Comparison of ENCODE assay signal across 27 mouse cellular contexts in the genomic region with DNA sequence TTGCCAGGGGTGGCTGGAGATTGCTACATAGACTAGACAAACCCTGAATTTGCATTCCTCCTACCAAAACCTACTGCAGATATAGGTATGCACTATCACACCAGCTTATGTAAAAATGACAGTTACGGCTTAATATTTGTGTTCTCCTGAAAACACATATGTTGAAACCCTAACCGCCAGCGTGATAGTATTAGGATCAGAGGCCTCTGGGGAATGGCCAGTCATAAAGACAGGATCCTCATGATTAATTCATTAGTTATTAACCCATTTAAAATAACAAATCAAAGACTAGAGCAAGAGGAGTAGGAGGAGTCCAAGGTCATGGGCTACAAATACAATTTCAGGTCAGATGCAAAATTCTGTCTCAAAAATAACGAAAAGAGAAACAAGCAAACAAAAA. TPM values are rescaled to one million over a fixed set of nuclear protein-coding genes. Genes with fewer than 3 reads are reported as not detected.
DNase-seq lines count a peak whose midpoint lies in the region; ATAC-seq and TF ChIP-seq lines count a peak whose summit lies in the region.
"Had no signal": no experiment of that assay in that cellular context is flagged by ENCODE, and none has a peak within 500 bp of the region (broad histone marks: within the 10 kb centered on the region; RNA-seq: fewer than 3 reads in every experiment).

No protein-coding gene starts in this region.

- H3K4me2 ChIP-seq in hindbrain, embryonic 12.5 days (replicated peaks), result no peak overlapping the region
- no peak overlapping the region for H3K4me2 ChIP-seq in hindbrain, embryonic 14.5 days (replicated peaks)
- no peak overlapping the region for H3K4me2 ChIP-seq in midbrain, embryonic 11.5 days
- no peak overlapping the region for H3K4me2 ChIP-seq in midbrain, embryonic 15.5 days
- no peak overlapping the region for H3K4me2 ChIP-seq in midbrain, embryonic 14.5 days (ENCODE audit: low read length)
- no peak overlapping the region for H3K4me2 ChIP-seq in midbrain, embryonic 16.5 days (ENCODE audit: low read length)
- H3K4me2 ChIP-seq: embryonic facial prominence, embryonic 12.5 days; embryonic facial prominence, embryonic 15.5 days; heart, embryonic 11.5 days had no signal

- H3K4me1 ChIP-seq in hindbrain, embryonic 12.5 days, result peaks cover 13% of the 10 kb centered on the region
- H3K4me1 ChIP-seq in hindbrain, embryonic 14.5 days (replicated peaks; ENCODE audit: control insufficient read depth, insufficient read depth, low read length), result peaks cover 18% of the 10 kb centered on the region; the same call in 1 of the 2 replicates
- no peaks in the 10 kb centered on the region for H3K4me1 ChIP-seq in midbrain, embryonic 11.5 days (ENCODE audit: control insufficient read depth, insufficient read depth, low read length)
- H3K4me1 ChIP-seq in midbrain, embryonic 15.5 days, result peaks cover 29% of the 10 kb centered on the region
- H3K4me1 ChIP-seq in midbrain, embryonic 14.5 days (ENCODE audit: control insufficient read depth, insufficient read depth, low read length), result peaks cover 32% of the 10 kb centered on the region
- H3K4me1 ChIP-seq in midbrain, embryonic 16.5 days (ENCODE audit: control insufficient read depth, insufficient read depth, low read length), result peaks cover 25% of the 10 kb centered on the region
- H3K4me1 ChIP-seq: embryonic facial prominence, embryonic 12.5 days; embryonic facial prominence, embryonic 15.5 days had no signal

- TF ChIP-seq CTCF in brain, embryonic 14.5 days (IDR thresholded peaks at IDR 0.05; ENCODE audit: borderline replicate concordance, extremely low read depth, insufficient read depth, insufficient read length), result no peak

- no peaks in the 10 kb centered on the region for H3K36me3 ChIP-seq in hindbrain, embryonic 12.5 days
- H3K36me3 ChIP-seq in hindbrain, embryonic 14.5 days (replicated peaks; ENCODE audit: control insufficient read depth, insufficient read depth), result no peaks in the 10 kb centered on the region
- H3K36me3 ChIP-seq in midbrain, embryonic 11.5 days (ENCODE audit: control insufficient read depth, insufficient read depth, low read length), result no peaks in the 10 kb centered on the region
- no peaks in the 10 kb centered on the region for H3K36me3 ChIP-seq in midbrain, embryonic 15.5 days (replicated peaks)
- no peaks in the 10 kb centered on the region for H3K36me3 ChIP-seq in midbrain, embryonic 14.5 days (ENCODE audit: control insufficient read depth, insufficient read depth, low read length)
- no peaks in the 10 kb centered on the region for H3K36me3 ChIP-seq in midbrain, embryonic 16.5 days (ENCODE audit: control insufficient read depth, insufficient read depth, low read length)
- H3K36me3 ChIP-seq: embryonic facial prominence, embryonic 12.5 days; embryonic facial prominence, embryonic 15.5 days; hindbrain, embryonic 10.5 days had no signal

- no peak for DNase-seq in hindbrain, embryonic 14.5 days (ENCODE audit: low spot score)
- peak; percentile 81 for DNase-seq in midbrain, embryonic 11.5 days (ENCODE audit: low spot score, missing footprints)
- peak; percentile 61 for DNase-seq in midbrain, embryonic 14.5 days
- peak; percentile 35 for DNase-seq in brain, embryonic 14.5 days (ENCODE audit: low read depth)
- DNase-seq: adrenal gland, postnatal 10 days; adrenal gland, postnatal 36 days; B cell, adult 2 months; cerebellum, adult 11 months; cerebellum, adult 2 months; cerebellum, adult 9-11 months; cerebellum, postnatal 25 days; forebrain, postnatal 0 days; gastrocnemius, adult 2 months; gastrocnemius, postnatal 14 days; heart, adult 11 months; heart, postnatal 36 days had no signal

- no peak overlapping the region for H3K9ac ChIP-seq in hindbrain, embryonic 12.5 days
- H3K9ac ChIP-seq in hindbrain, embryonic 14.5 days, result no peak overlapping the region
- no peak overlapping the region for H3K9ac ChIP-seq in midbrain, embryonic 11.5 days (ENCODE audit: low read length)
- H3K9ac ChIP-seq in midbrain, embryonic 15.5 days, result no peak overlapping the region
- H3K9ac ChIP-seq in midbrain, embryonic 14.5 days (replicated peaks; ENCODE audit: low read length), result no peak overlapping the region
- no peak overlapping the region for H3K9ac ChIP-seq in midbrain, embryonic 16.5 days (ENCODE audit: low read depth, low read length)
- H3K9ac ChIP-seq: embryonic facial prominence, embryonic 12.5 days; embryonic facial prominence, embryonic 15.5 days; forebrain, postnatal 0 days had no signal

- 0 out of 2 replicates have a peak, but pooled peaks have one; percentile 54 for ATAC-seq in hindbrain, embryonic 12.5 days (ENCODE audit: low FRiP score)
- no peak for ATAC-seq in hindbrain, embryonic 14.5 days (ENCODE audit: low FRiP score)
- ATAC-seq in midbrain, embryonic 11.5 days (ENCODE audit: low FRiP score), result peak; percentile 62; the same call in 1 of the 2 replicates
- ATAC-seq in midbrain, embryonic 15.5 days (replicated peaks), result no peak
- ATAC-seq in midbrain, embryonic 14.5 days (ENCODE audit: low FRiP score, low TSS enrichment), result no peak
- no peak for ATAC-seq in midbrain, embryonic 16.5 days
- ATAC-seq: forebrain, embryonic 14.5 days; forebrain, postnatal 0 days; Patski had no signal

- no peak for TF ChIP-seq POLR2A in brain, embryonic 14.5 days (IDR thresholded peaks at IDR 0.05; ENCODE audit: borderline replicate concordance, extremely low read depth, insufficient read depth, insufficient read length, poor library complexity, severe bottlenecking)

- H3K4me3 ChIP-seq in hindbrain, embryonic 12.5 days, result no peak overlapping the region
- no peak overlapping the region for H3K4me3 ChIP-seq in hindbrain, embryonic 14.5 days (replicated peaks; ENCODE audit: low read length)
- no peak overlapping the region for H3K4me3 ChIP-seq in midbrain, embryonic 11.5 days (ENCODE audit: low read depth, low read length)
- no peak overlapping the region for H3K4me3 ChIP-seq in midbrain, embryonic 15.5 days
- H3K4me3 ChIP-seq in midbrain, embryonic 14.5 days (replicated peaks; ENCODE audit: low read depth, low read length), result no peak overlapping the region
- no peak overlapping the region for H3K4me3 ChIP-seq in midbrain, embryonic 16.5 days (ENCODE audit: low read depth, low read length)
- H3K4me3 ChIP-seq: embryonic facial prominence, embryonic 12.5 days; embryonic facial prominence, embryonic 15.5 days; gastrocnemius, adult 2 months; hindbrain, embryonic 10.5 days had no signal

- 57% methylated on average over 4 of the region's 4 CpGs for WGBS in hindbrain, embryonic 12.5 days
- 47% methylated on average over 4 of the region's 4 CpGs for WGBS in hindbrain, embryonic 14.5 days
- WGBS in midbrain, embryonic 11.5 days, result 60% methylated on average over 4 of the region's 4 CpGs
- WGBS in midbrain, embryonic 15.5 days, result 36% methylated on average over 4 of the region's 4 CpGs
- 23% methylated on average over 4 of the region's 4 CpGs for WGBS in midbrain, embryonic 14.5 days
- 28% methylated on average over 4 of the region's 4 CpGs for WGBS in midbrain, embryonic 16.5 days

- 0 out of 2 replicates have a peak overlapping the region, but pooled peaks have one; percentile 55 for H3K27ac ChIP-seq in hindbrain, embryonic 12.5 days
- no peak overlapping the region for H3K27ac ChIP-seq in hindbrain, embryonic 14.5 days
- H3K27ac ChIP-seq in midbrain, embryonic 11.5 days (ENCODE audit: low read depth, low read length), result no peak overlapping the region
- no peak overlapping the region for H3K27ac ChIP-seq in midbrain, embryonic 15.5 days
- H3K27ac ChIP-seq in midbrain, embryonic 14.5 days (replicated peaks; ENCODE audit: low read depth, low read length), result no peak overlapping the region
- no peak overlapping the region for H3K27ac ChIP-seq in midbrain, embryonic 16.5 days (ENCODE audit: low read length)
- H3K27ac ChIP-seq: embryonic facial prominence, embryonic 12.5 days; embryonic facial prominence, embryonic 15.5 days; gastrocnemius, adult 2 months; hindbrain, embryonic 10.5 days had no signal

- H3K27me3 ChIP-seq in hindbrain, embryonic 12.5 days, result no peaks in the 10 kb centered on the region
- no peaks in the 10 kb centered on the region for H3K27me3 ChIP-seq in hindbrain, embryonic 14.5 days (ENCODE audit: control insufficient read depth, insufficient read depth, low read length)
- H3K27me3 ChIP-seq in midbrain, embryonic 11.5 days (ENCODE audit: control insufficient read depth, insufficient read depth, low read length), result no peaks in the 10 kb centered on the region
- H3K27me3 ChIP-seq in midbrain, embryonic 15.5 days (replicated peaks), result no peaks in the 10 kb centered on the region
- no peaks in the 10 kb centered on the region for H3K27me3 ChIP-seq in midbrain, embryonic 14.5 days (ENCODE audit: control insufficient read depth, insufficient read depth, low read length)
- H3K27me3 ChIP-seq in midbrain, embryonic 16.5 days (ENCODE audit: control insufficient read depth, insufficient read depth, low read depth, low read length), result no peaks in the 10 kb centered on the region
- H3K27me3 ChIP-seq: CH12.LX; embryonic facial prominence, embryonic 12.5 days; embryonic facial prominence, embryonic 15.5 days; Patski had no signal

- no peaks in the 10 kb centered on the region for H3K9me3 ChIP-seq in hindbrain, embryonic 12.5 days (replicated peaks)
- no peaks in the 10 kb centered on the region for H3K9me3 ChIP-seq in hindbrain, embryonic 14.5 days (ENCODE audit: control insufficient read depth, low read length)
- no peaks in the 10 kb centered on the region for H3K9me3 ChIP-seq in midbrain, embryonic 11.5 days (ENCODE audit: control insufficient read depth, low read length)
- no peaks in the 10 kb centered on the region for H3K9me3 ChIP-seq in midbrain, embryonic 15.5 days
- H3K9me3 ChIP-seq in midbrain, embryonic 14.5 days (ENCODE audit: control insufficient read depth, low read length), result no peaks in the 10 kb centered on the region
- no peaks in the 10 kb centered on the region for H3K9me3 ChIP-seq in midbrain, embryonic 16.5 days (replicated peaks; ENCODE audit: control insufficient read depth, low read length, poor library complexity, severe bottlenecking)
- H3K9me3 ChIP-seq: embryonic facial prominence, embryonic 12.5 days; embryonic facial prominence, embryonic 15.5 days; G1E; hindbrain, embryonic 10.5 days had no signal

RNA-seq across cellular contexts. Expression of a gene that starts 50.8 kb away (rescaled TPM):
- polyA plus RNA-seq in hindbrain, embryonic 12.5 days (2016; fragmentation: Nextera tagmentation; extraction: Ambion mirVana), result 29.3 and 31.1 TPM in 2 replicates
- 38.7 and 40.7 TPM in 2 replicates for polyA plus RNA-seq in hindbrain, embryonic 14.5 days (2014; fragmentation: Nextera tagmentation; extraction: Ambion mirVana)
- polyA plus RNA-seq in midbrain, embryonic 11.5 days (2014; fragmentation: Nextera tagmentation; extraction: Ambion mirVana), result 14.4 and 14.7 TPM in 2 replicates
- polyA plus RNA-seq in midbrain, embryonic 15.5 days (2015; fragmentation: Nextera tagmentation; extraction: Ambion mirVana), result 66.0 and 72.7 TPM in 2 replicates
- 61.3 and 83.0 TPM in 2 replicates for polyA plus RNA-seq in midbrain, embryonic 14.5 days (2014; fragmentation: Nextera tagmentation; extraction: Ambion mirVana)
- 57.4 and 72.4 TPM in 2 replicates for polyA plus RNA-seq in midbrain, embryonic 16.5 days (2015; fragmentation: Nextera tagmentation; extraction: Ambion mirVana)
- polyA plus RNA-seq in brain, embryonic 14.5 days (2012; rRNA removed), result 88.8 and 125 TPM in 2 replicates

Comparison
In these comparisons a context has a peak if more than half of its experiments do, and no peak if none do; other contexts are left out.
1. ATAC-seq: peak in hindbrain, embryonic 12.5 days (single experiment) and midbrain, embryonic 11.5 days (single experiment); none in hindbrain, embryonic 14.5 days (single experiment), midbrain, embryonic 15.5 days (single experiment), midbrain, embryonic 14.5 days (single experiment) and midbrain, embryonic 16.5 days (single experiment).